Mouse (Mus musculus) CD4-positive helper T cell, adult 2 months (primary cell): ENCODE measurements at regions not wholly inside any gene's neighbourhood (a gene's known extent, or its start where the extent isn't known, plus 50 kb on each side); places are given as distances from the start of the nearest gene placed in this dataset.

Source experiments
- DNase-seq: peaks from one replicate; pipeline ENCODE4 v3.0.0-alpha.2; 2012; ENCODE audit warnings: low read depth, missing footprints, low spot score

- DNase-seq = no peak
These were observed 237.3 kb downstream of the Rplp1 start for GRCm38 (mm10) chr9:61677037-61677436.

DNA sequence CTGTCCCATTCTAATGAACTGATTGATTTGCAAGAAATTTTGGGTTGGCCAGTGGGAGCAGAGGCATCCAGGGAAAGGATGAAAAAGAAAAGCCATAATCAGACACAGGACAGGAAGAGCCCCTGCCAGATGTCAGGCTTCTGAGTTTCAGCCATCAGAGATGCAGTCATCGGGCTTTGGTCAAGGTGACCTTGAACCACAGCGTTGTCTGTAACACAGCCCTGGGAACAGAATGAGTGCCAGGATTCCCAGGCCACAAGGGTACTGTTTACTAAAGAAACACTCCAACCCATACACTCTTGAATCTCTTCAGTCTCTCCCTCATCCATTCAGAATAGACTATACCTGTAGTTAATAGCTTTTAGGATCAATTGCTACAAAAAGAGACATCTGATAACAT lies 239.0 kb downstream of the Rplp1 start:
- no peak for DNase-seq

DNA sequence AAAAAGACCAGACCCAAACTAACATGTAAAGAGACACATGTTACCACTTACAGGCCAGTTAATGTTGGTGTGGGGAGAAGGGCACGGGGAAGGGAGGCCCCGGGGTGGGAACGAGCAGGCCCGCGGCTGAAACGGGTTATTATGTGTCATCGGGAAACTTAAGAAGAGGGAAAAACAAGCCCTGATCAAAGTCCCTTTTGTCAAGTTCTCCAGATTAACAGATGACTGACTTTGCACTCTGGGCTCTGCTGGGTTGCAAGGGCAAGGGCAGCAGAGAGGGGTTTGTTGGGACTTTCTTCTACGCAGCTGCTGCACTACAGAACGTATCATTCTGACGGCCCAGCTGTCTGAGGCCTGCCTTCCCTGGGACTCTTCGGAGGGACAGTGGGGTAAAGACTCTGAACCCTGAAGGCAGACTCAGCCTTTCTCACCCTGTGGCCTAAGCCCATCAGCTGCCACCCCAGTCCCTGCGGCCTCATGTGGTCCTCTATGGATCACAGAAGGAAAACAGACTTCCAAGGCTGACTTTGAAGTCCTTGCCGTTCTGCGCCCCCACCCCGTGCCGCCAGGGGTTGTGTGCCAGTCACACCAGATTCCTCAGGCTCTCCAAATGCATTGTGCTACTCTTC lies 240.7 kb downstream of the Rplp1 start:
- no peak for DNase-seq

DNA sequence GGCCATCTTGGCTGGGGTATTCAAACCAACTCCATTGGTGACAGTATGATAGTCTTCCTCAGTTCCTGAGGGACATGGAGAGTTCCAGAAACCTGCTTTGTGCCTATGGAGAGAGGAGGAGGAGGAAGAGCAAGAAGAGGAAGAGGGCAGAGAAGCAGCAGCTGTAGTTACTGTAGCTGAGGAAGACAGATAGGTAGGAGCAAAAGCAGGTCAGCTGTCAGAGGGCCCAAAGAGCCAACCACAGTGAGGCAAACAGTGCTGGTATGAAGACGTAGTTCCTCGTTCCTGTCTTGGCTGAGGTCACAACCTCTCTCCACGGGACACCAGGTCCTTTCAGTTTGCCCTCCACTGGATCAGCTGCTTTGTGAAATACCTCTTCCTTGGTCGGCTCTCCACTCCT lies 243.4 kb downstream of the Rplp1 start:
- DNase-seq = peak; percentile 59

DNA sequence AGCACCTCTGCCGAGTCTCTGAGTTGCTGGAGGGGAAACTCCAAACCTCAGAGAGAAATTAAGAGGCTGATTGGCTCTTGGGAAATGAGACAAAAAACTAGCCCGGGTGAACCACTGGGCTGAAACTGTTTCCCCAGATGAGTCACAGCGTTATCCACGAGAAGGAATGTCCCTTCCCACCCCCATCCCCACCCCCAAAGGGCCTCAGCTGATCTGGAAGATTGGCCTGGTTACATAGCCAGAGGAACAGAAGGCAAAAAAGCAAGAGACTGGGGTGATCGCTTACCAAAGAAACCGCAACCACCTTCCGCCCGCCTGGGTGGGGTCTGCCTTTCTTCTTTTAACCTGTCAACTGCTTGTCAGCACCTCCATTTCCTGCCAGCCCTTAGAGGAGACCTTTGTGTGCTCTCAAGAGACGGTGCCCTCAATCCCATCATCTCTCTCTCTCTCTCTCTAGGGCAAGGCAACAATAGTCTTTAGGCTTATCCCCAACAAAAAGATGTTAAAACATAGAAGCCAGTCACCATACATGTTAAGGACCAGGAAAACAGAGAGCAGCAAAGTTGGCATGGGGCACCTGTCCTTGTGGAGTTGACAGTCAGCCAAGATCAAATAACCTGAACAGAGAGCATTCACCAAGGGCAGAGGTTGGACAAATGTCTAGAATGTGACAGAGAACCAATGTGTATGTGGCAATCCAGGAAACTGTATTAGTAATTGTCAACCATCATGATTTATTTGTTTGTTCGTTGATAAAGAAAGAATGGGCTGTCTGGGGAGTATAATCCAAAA lies 244.4 kb downstream of the Rplp1 start:
- DNase-seq = peak; percentile 94

DNA sequence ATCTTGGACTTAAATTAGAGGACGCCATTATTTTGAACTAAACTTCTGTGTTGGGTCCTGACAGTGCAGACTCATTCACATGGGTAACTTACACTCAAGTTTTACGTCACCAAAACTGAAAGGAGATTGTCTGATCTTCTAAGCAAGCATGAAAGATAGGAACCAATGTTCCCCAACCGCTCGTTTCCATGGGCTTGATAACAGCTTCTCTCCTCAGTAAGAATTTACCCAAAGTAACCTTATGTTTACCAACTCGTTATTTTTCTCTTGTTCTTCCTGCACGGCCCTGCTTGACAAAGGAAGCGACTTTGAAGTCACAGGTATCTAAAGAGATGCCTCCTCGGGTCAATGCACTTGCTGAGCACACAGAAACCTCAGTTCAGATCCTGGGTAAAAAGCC lies 245.6 kb downstream of the Rplp1 start:
- DNase-seq = peak; percentile 85

DNA sequence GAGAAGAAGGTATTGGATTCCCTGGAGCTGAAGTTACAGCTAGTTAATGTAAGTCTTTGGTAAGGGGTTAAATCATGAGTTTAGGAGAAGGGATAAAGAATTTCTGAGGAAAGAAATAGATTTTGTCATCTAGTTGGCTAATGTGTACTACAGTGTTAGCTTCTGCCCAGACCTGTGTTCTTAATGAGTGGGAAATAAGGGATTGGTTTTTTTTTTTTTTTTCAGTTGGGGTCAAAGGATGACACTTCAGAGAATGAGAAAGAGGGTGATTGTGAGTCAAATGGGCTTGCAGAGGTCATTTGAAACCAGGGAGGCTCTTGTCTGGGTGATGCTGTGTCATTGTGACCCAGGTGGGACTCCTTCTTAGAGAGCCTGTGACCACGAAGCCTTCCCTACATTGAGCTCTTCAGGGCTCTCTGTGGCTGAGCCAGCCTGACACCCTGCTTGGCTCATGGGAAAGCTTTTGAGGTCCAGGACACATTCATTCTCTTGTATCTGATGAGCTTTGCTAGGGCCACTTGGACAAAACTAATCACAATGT lies 246.1 kb downstream of the Rplp1 start:
- DNase-seq = no peak

- DNase-seq = peak; percentile 77
These were observed 246.8 kb downstream of the Rplp1 start for GRCm38 (mm10) chr9:61667453-61668074.

- DNase-seq = peak; percentile 26
These were observed 247.5 kb downstream of the Rplp1 start for GRCm38 (mm10) chr9:61666761-61667332.

- DNase-seq = peak; percentile 88
These were observed 248.2 kb downstream of the Rplp1 start for GRCm38 (mm10) chr9:61666118-61666517.

DNA sequence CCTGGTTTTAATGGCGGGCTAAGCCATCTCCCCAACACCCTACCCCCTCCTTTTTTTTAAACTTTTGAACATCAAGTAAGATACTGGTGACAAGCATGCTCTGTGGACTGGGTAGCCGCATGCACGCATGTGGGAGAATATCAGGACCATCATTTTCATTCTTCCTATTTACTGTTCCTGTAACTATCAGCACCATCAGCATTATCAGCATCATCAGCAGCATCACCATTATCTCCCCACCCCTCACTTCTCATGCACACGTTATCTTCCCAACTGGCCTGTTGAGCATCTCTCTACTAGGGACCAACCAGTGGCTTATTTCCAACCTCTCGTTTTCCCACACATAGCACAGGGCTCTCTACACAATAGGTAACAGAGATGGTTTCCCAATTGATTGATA lies 249.1 kb downstream of the Rplp1 start:
- peak; percentile 57 for DNase-seq

DNA sequence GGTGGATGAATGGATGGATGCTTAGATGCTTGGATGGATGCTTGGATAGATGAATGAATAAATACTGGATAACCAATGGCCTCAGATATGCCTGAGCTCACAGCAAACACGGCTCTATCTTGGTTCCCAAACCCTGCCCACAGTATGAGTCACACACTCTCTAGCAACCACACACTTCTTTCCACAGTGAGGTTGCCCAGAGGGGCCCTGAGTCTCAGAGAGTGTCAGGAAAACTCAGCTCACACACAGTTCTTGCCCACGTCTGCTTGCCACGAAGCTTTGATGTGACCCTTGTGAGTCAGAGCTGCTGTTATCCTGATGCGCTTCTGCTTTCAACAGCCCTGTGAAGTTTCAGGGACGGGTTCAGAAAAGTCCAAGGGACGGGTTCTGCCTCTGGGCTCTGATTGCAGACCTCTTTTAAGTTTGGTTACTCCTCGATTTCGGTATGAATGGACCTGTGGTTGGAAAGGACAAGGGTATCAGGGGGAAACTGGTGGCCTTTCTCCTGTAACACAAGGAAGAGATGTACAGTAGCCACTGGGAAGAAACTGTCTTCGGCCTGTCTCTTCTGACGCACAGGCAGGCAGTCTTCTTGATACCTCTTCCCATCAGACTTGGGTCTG lies 250.2 kb downstream of the Rplp1 start:
- peak; percentile 85 for DNase-seq

GRCm38 (mm10) chr9:61662055-61663028 lies 252.0 kb downstream of the Rplp1 start:
- DNase-seq = peak; percentile 27

- DNase-seq = no peak
These were observed 254.2 kb downstream of the Rplp1 start for GRCm38 (mm10) chr9:61660191-61660590.

GRCm38 (mm10) chr9:61657996-61658395 lies 256.3 kb downstream of the Rplp1 start:
- DNase-seq = no peak

- DNase-seq = no peak
These were observed 258.8 kb downstream of the Rplp1 start for GRCm38 (mm10) chr9:61655433-61655981.

DNA sequence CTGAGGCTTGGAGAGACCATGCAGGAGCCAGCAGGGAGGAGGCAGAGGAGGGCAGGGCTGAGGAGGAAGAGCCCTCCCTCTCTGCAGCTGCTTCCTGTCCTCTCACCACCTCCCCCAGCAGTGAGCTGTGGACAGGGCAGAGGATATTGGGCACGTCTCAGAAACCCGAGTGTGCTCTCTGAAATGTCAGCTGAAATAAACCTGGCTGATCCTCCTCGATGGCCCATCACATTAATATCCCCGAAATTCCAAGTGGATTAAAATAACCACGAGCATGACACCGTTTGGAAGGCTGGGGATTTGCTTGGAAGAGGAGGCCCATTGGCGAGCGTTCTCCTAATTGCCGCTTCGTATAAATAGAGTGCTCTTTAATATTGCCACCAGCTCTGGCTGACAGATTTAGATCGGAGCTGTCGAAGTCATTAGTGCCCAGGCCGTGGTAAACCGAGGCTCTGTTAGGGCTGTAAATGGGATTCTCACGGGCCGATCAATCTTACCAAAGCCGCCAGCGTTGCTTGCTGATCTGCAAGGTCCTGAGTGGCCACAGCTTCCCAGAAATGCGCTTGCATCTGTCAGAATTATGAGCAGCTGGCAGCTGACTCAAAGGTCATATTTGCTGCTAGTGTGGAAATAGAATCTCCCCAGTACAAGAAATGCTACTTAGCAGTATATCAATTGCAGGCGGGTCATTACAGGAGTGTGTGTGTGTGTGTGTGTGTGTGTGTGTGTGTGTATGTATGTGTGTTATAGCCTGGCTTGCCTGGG lies 268.5 kb downstream of the Rplp1 start:
- no peak for DNase-seq

DNA sequence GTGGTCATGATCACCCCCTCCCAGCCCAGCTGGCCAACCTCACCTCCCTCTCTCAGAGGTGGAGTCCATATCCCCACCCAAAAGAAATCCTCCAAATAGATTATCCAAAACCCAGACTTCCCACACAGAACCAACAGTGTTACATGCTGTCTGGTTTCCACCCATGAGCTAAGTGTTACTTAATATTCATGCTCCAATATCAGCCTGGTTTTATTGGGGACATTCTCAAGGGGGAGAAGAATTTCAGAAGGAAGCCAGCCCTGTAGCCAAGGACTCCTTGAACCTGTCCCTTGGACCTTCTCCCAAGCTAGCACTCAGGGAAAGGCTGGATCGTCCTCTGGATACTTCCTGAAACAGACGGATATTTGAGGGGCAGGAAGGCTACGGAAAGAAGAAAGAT lies 268.6 kb downstream of the Tle3 start:
- no peak for DNase-seq

- DNase-seq = no peak
These were observed 266.7 kb downstream of the Tle3 start for GRCm38 (mm10) chr9:61638908-61639307.
